Mouse (Mus musculus) E14TG2a.4 (cell line): Measurements from ENCODE around the gene Evi5.

Source experiments
- CTCF ChIP-seq: conservative IDR thresholded peaks from 2 replicates; pipeline ENCODE4 v1.5.1; 2014; ENCODE audit warnings: low read length
- NANOG ChIP-seq: IDR thresholded peaks from 2 replicates; pipeline ENCODE4 v1.6.1; 2014; ENCODE audit warnings: borderline replicate concordance, low read length, mixed read lengths

- no peak for TF ChIP-seq CTCF
- no peak for TF ChIP-seq NANOG
Observed at GRCm38 (mm10) chr5:107722661-107723532, 152.0 kb downstream of the Evi5 start.
